In the genomic region with DNA sequence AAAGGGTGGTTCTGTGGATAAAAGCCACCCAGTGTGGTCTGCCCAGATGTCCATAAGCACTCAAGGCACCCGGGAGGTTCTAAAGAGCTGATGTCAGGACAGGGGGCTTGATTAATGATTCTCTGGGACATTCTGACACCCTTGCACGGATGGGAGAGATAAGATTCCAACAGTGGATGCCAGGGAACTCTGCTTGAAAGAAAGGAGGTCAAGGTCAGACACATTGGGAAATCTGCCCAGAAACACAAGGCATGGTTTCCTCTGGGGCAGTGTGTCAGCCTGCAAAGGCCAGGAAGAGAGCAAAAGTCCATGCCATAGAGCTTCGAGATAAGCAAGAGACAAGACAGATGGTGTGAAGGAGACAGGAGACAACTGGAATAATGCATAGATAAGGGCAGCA, we compare ENCODE assay signal across 10 mouse cellular contexts.
DNase-seq lines count a peak whose midpoint lies in the region; ATAC-seq and TF ChIP-seq lines count a peak whose summit lies in the region.
"Had no signal": no experiment of that assay in that cellular context is flagged by ENCODE, and none has a peak within 500 bp of the region (broad histone marks: within the 10 kb centered on the region; RNA-seq: fewer than 3 reads in every experiment).

No protein-coding gene starts in this region.

- no peak overlapping the region for H3K9ac ChIP-seq in stomach, embryonic 14.5 days (replicated peaks; ENCODE audit: low read depth, low read length)
- H3K9ac ChIP-seq in stomach, postnatal 0 days (ENCODE audit: low read length), result no peak overlapping the region
- no peak overlapping the region for H3K9ac ChIP-seq in heart, embryonic 15.5 days

- H3K9me3 ChIP-seq in stomach, embryonic 14.5 days (ENCODE audit: control insufficient read depth, low read depth, low read length), result no peaks in the 10 kb centered on the region
- H3K9me3 ChIP-seq in stomach, postnatal 0 days (ENCODE audit: control insufficient read depth, low read length), result no peaks in the 10 kb centered on the region
- no peaks in the 10 kb centered on the region for H3K9me3 ChIP-seq in heart, embryonic 15.5 days (replicated peaks)
- H3K9me3 ChIP-seq: megakaryocyte, embryonic 14.5 days had no signal

- H3K4me1 ChIP-seq in stomach, embryonic 14.5 days (ENCODE audit: control insufficient read depth, insufficient read depth, low read length), result no peaks in the 10 kb centered on the region
- H3K4me1 ChIP-seq in stomach, postnatal 0 days (replicated peaks; ENCODE audit: control insufficient read depth, insufficient read depth), result no peaks in the 10 kb centered on the region
- peaks cover 11% of the 10 kb centered on the region for H3K4me1 ChIP-seq in heart, embryonic 15.5 days (replicated peaks)
- H3K4me1 ChIP-seq: megakaryocyte, embryonic 14.5 days had no signal

- DNase-seq in stomach, postnatal 0 days (ENCODE audit: low spot score), result no peak
- DNase-seq in kidney, postnatal 36 days, result peak; percentile 61 to 63
- DNase-seq in testis, postnatal 14 days (ENCODE audit: low spot score), result peak; percentile 49
- no peak for DNase-seq in right cerebral cortex, postnatal 10 days (ENCODE audit: low spot score in 2 of 2)
- no peak for DNase-seq in frontal cortex, postnatal 14 days (ENCODE audit: low spot score in 2 of 2)
- DNase-seq: gastrocnemius, postnatal 25 days had no signal

- no peaks in the 10 kb centered on the region for H3K27me3 ChIP-seq in stomach, embryonic 14.5 days (ENCODE audit: control insufficient read depth, insufficient read depth, low read length)
- H3K27me3 ChIP-seq in stomach, postnatal 0 days (ENCODE audit: control insufficient read depth, insufficient read depth, low read length), result no peaks in the 10 kb centered on the region
- no peaks in the 10 kb centered on the region for H3K27me3 ChIP-seq in heart, embryonic 15.5 days
- H3K27me3 ChIP-seq: megakaryocyte, embryonic 14.5 days had no signal

- H3K27ac ChIP-seq in stomach, embryonic 14.5 days (ENCODE audit: low read length), result no peak overlapping the region
- H3K27ac ChIP-seq in stomach, postnatal 0 days (replicated peaks), result no peak overlapping the region
- H3K27ac ChIP-seq in heart, embryonic 15.5 days, result peak overlapping the region; percentile 45; the same call in 1 of the 2 replicates

- TF ChIP-seq EP300 in stomach, postnatal 0 days (optimal IDR thresholded peaks at IDR 0.05), result no peak

- H3K4me3 ChIP-seq in stomach, embryonic 14.5 days (ENCODE audit: low read depth, low read length), result no peak overlapping the region
- no peak overlapping the region for H3K4me3 ChIP-seq in stomach, postnatal 0 days (ENCODE audit: low read depth, low read length)
- no peak overlapping the region for H3K4me3 ChIP-seq in heart, embryonic 15.5 days
- H3K4me3 ChIP-seq: megakaryocyte, embryonic 14.5 days had no signal

- no peaks in the 10 kb centered on the region for H3K36me3 ChIP-seq in stomach, embryonic 14.5 days (ENCODE audit: control insufficient read depth, insufficient read depth, low read length)
- H3K36me3 ChIP-seq in stomach, postnatal 0 days (ENCODE audit: control insufficient read depth, insufficient read depth, low read length), result no peaks in the 10 kb centered on the region
- no peaks in the 10 kb centered on the region for H3K36me3 ChIP-seq in heart, embryonic 15.5 days

- WGBS in stomach, embryonic 14.5 days, result 7% methylated on average over 3 of the region's 3 CpGs
- 5% methylated on average over 3 of the region's 3 CpGs for WGBS in stomach, postnatal 0 days
- WGBS in heart, embryonic 15.5 days, result 3% methylated on average over 3 of the region's 3 CpGs

- TF ChIP-seq CTCF in stomach, postnatal 0 days (IDR thresholded peaks at IDR 0.05; ENCODE audit: low read depth), result no peak

- H3K4me2 ChIP-seq in stomach, embryonic 14.5 days (replicated peaks; ENCODE audit: low read depth, low read length), result no peak overlapping the region
- no peak overlapping the region for H3K4me2 ChIP-seq in stomach, postnatal 0 days (replicated peaks; ENCODE audit: low read depth)
- H3K4me2 ChIP-seq in heart, embryonic 15.5 days, result no peak overlapping the region

- ATAC-seq in stomach, embryonic 14.5 days (ENCODE audit: insufficient number of reproducible peaks, insufficient read depth, low FRiP score, low read depth), result peak; percentile 53; the same call in 1 of the 2 replicates
- no peak for ATAC-seq in stomach, postnatal 0 days (ENCODE audit: low FRiP score, low TSS enrichment)
- peak; percentile 87 for ATAC-seq in heart, embryonic 15.5 days (replicated peaks; ENCODE audit: insufficient number of reproducible peaks, insufficient read depth, low FRiP score, low read depth)
- no peak for ATAC-seq in erythroblast, adult 5-6 weeks (replicated peaks; ENCODE audit: low FRiP score, poor library complexity, severe bottlenecking)

Comparison
In these comparisons a context has a peak if more than half of its experiments do, and no peak if none do; other contexts are left out.
1. ATAC-seq: peak in stomach, embryonic 14.5 days (single experiment) and heart, embryonic 15.5 days (single experiment); none in stomach, postnatal 0 days (single experiment) and erythroblast, adult 5-6 weeks (single experiment).
2. DNase-seq: peak in kidney, postnatal 36 days (2 of 2) and testis, postnatal 14 days (single experiment); none in stomach, postnatal 0 days (single experiment), right cerebral cortex, postnatal 10 days (0 of 2) and frontal cortex, postnatal 14 days (0 of 2).